Mouse (Mus musculus): ENCODE measurements around the gene Agpat3.

Gene Agpat3

GRCm38 (mm10) chr10:78236885-78237629, 115.2 kb downstream of the Agpat3 start:
- ChIA-PET CTCF (interaction anchor here in 1 of 4 experiments (0.9 kb wide), 1 partner anchor 137 kb away, joined by 3 read pairs; no protein-coding TSS in a partner anchor), POLR2A (interaction anchor here in 1 of 4 experiments (0.6 kb wide), 1 partner anchor 160 kb away, joined by 3 read pairs; no protein-coding TSS in a partner anchor)

DNA sequence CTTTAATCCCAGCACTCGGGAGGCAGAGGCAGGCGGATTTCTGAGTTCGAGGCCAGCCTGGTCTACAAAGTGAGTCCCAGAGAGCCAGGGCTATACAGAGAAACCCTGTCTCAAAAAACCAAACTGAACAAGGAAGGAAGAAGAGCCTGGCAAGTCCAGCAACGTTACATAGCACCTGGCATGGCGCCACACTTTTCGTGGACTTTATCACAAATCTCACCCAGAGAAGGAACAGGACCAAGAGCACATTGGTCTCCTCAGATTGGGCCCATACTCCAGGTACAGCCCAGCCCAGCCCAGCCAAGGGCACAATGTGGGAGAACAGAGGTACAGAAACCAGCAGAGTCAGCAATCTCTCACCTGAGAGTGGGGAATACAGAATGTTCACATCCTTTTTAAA, 118.5 kb downstream of the Agpat3 start:
- POLR2A ChIA-PET = interaction anchor here in 3 of 4 experiments (0.5 to 1.1 kb wide), 3 partner anchors 9 to 237 kb away, joined by 3 to 4 read pairs (median 3); no protein-coding TSS in a partner anchor
- CTCF ChIA-PET = no interaction called here

GRCm38 (mm10) chr10:78233161-78233560, 119.1 kb downstream of the Agpat3 start:
- POLR2A ChIA-PET = interaction anchor here in 3 of 4 experiments (0.5 to 1.1 kb wide), 3 partner anchors 10 to 238 kb away, joined by 3 to 4 read pairs (median 3); no protein-coding TSS in a partner anchor
- CTCF ChIA-PET = no interaction called here

DNA sequence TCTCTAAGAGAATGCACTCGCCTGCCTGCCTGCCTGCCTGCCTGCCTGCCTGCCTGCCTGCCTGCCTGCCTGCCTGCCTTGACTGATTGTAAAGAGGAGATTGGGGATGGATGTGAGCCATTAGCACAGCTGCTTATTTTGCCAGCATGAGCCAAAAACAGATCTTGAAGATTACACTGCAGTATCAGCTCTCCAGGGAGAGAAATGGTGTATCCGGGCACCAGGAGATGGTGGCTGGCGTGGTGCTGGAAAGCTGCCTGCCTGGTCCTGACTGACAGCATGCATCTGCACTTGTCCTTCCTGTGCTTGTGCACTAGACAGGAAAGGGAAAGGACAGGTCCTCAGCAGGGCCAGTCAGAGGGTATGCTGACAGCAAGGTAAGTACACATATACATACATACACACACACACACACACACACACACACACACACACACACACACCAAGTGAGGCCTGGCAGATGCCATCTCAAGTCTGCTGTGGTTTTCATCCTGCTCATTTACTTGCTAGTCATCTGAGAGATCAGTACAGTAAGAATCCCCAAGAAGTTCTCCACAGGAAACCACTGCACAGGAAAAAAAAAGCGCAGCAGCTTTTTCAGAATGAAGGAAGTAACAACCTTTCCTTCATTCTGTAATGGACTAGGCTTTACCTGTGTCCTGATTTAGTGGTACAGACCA, 119.8 kb downstream of the Agpat3 start:
- CTCF ChIA-PET = no interaction called here

GRCm38 (mm10) chr10:78228560-78228928, 123.7 kb downstream of the Agpat3 start:
- CTCF ChIA-PET = interaction anchor here in 2 of 4 experiments (1.2 to 1.6 kb wide), 2 partner anchors 51 to 167 kb away, joined by 3 to 4 read pairs; no protein-coding TSS in a partner anchor
- POLR2A ChIA-PET = interaction anchor here in 1 of 4 experiments (1.4 kb wide), 1 partner anchor 17 kb away, joined by 3 read pairs; the partner anchor contains the start of gene Trappc10

More for the DNA sequence above, 119.8 kb downstream of the Agpat3 start:
- POLR2A ChIA-PET = interaction anchor here in 2 of 4 experiments (0.5 to 1.1 kb wide), 2 partner anchors 117 to 154 kb away, joined by 3 to 4 read pairs; no protein-coding TSS in a partner anchor

- CTCF ChIA-PET = interaction anchor here in 2 of 4 experiments (1.2 to 1.6 kb wide), 2 partner anchors 51 to 167 kb away, joined by 3 to 4 read pairs; no protein-coding TSS in a partner anchor
- POLR2A ChIA-PET = interaction anchor here in 1 of 4 experiments (1.4 kb wide), 1 partner anchor 17 kb away, joined by 3 read pairs; the partner anchor contains the start of gene Trappc10
These were observed 124.3 kb downstream of the Agpat3 start for GRCm38 (mm10) chr10:78227875-78228559.

GRCm38 (mm10) chr10:78224136-78224535, 128.2 kb downstream of the Agpat3 start:
- POLR2A ChIA-PET = interaction anchor here in 1 of 4 experiments (1.9 kb wide), 1 partner anchor 21 kb away, joined by 6 read pairs; the partner anchor contains the start of gene Trappc10
- CTCF ChIA-PET = no interaction called here

- ChIA-PET POLR2A (interaction anchor here in 1 of 4 experiments (1.2 to 1.9 kb wide), 3 partner anchors 12 to 143 kb away, joined by 3 to 8 read pairs (median 6); partner anchors contain the start of gene Trappc10), CTCF (interaction anchor here in 2 of 4 experiments (0.6 to 1.2 kb wide), 2 partner anchors 11 to 172 kb away, joined by 3 to 13 read pairs; no protein-coding TSS in a partner anchor)
These were observed 129.4 kb downstream of the Agpat3 start for GRCm38 (mm10) chr10:78222908-78223307.

GRCm38 (mm10) chr10:78221315-78221714, 131.0 kb downstream of the Agpat3 start:
- CTCF ChIA-PET = no interaction called here
- POLR2A ChIA-PET = no interaction called here

DNA sequence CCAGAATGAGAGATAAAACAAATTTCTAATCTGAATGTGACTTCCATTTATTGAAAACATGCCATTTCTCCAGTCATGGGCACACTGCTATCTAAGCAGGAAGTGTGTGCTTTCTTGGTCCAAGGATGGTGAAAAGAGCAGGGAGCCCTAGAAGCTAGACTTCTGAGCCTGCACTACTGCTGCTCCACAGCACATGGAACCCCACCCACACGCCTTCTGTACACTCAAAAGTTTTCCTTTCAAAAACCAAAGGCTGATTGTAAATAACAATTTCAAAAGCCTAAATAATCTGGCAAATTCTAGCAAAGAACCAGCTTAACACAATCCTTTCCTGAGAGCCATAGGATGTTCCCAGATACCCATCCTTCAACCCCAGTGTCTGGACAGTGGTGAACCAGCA, 132.8 kb downstream of the Agpat3 start:
- ChIA-PET POLR2A (interaction anchor here in 1 of 4 experiments (0.7 kb wide), 1 partner anchor 10 kb away, joined by 3 read pairs; no protein-coding TSS in a partner anchor), CTCF (interaction anchor here in 1 of 4 experiments (0.8 kb wide), 1 partner anchor 59 kb away, joined by 3 read pairs; no protein-coding TSS in a partner anchor)
